Mouse (Mus musculus) lung, embryonic 14.5 days (tissue): ENCODE data around the gene C9. TPM values are rescaled to one million over a fixed set of nuclear protein-coding genes. Genes with fewer than 3 reads are reported as not detected.

Source experiments
- ATAC-seq: fragments of 200-750 bp; cut with Nextera tagmentation; 2 replicates; pipeline ENCODE4 v1.8.0; 2017; ENCODE audit warnings: mild to moderate bottlenecking, moderate TSS enrichment, moderate library complexity; ENCODE audit not compliant: insufficient read depth
- DNase-seq: peaks from one replicate; pipeline ENCODE4 v3.0.0-alpha.2; 2015
- H3K27ac ChIP-seq: fragments of 300-500 bp; sonication (generic); 2 replicates; pipeline ENCODE4 v1.5.1; 2014; ENCODE audit warnings: low read depth, mild to moderate bottlenecking, moderate library complexity
- H3K27me3 ChIP-seq: fragments of 300-500 bp; sonication (generic); 2 replicates; pipeline ENCODE4 v1.6.1; 2014; ENCODE audit warnings: low read length, control low read depth; ENCODE audit not compliant: insufficient read depth
- H3K36me3 ChIP-seq: fragments of 300-500 bp; sonication (generic); 2 replicates; pipeline ENCODE4 v1.6.1; 2014; ENCODE audit warnings: control low read depth; ENCODE audit not compliant: insufficient read depth
- H3K4me1 ChIP-seq: fragments of 300-500 bp; sonication (generic); 2 replicates; pipeline ENCODE4 v1.6.1; 2014; ENCODE audit warnings: antibody characterized with exemption, control low read depth; ENCODE audit not compliant: insufficient read depth
- H3K4me2 ChIP-seq: fragments of 300-500 bp; sonication (generic); 2 replicates; pipeline ENCODE4 v1.6.1; 2014; ENCODE audit warnings: mild to moderate bottlenecking
- H3K4me3 ChIP-seq: fragments of 300-500 bp; sonication (generic); 2 replicates; pipeline ENCODE4 v1.5.1; 2014; ENCODE audit warnings: low read depth, low read length
- H3K9ac ChIP-seq: fragments of 300-500 bp; sonication (generic); 2 replicates; pipeline ENCODE4 v1.6.1; 2014
- H3K9me3 ChIP-seq: fragments of 300-500 bp; sonication (generic); 2 replicates; pipeline ENCODE4 v1.6.1; 2016; ENCODE audit warnings: low read depth, low read length, control low read depth
- CTCF ChIP-seq: IDR thresholded peaks from 2 replicates; pipeline ENCODE4 v1.5.1; 2016; ENCODE audit warnings: antibody characterized with exemption, low read depth
- WGBS: fragments of 180-500 bp; shearing (Covaris S2); extraction: QIAGEN DNeasy Blood & Tissue Kit; methylation state at CpG from one replicate; pipeline ENCODE4 v1.1.7; 2014; 5-methylcytosine and 5-hydroxymethylcytosine counted together
- polyA plus RNA-seq: library from polyadenylated mRNA; unstranded; fragments of >200 nt; fragmentation: Nextera tagmentation; extraction: Ambion mirVana; gene quantifications from 2 replicates; pipeline ENCODE4 v1.2.1, GENCODE M21; 2014

Gene C9
- polyA plus RNA-seq, 1 experiment from 2014 or later = not detected

DNA sequence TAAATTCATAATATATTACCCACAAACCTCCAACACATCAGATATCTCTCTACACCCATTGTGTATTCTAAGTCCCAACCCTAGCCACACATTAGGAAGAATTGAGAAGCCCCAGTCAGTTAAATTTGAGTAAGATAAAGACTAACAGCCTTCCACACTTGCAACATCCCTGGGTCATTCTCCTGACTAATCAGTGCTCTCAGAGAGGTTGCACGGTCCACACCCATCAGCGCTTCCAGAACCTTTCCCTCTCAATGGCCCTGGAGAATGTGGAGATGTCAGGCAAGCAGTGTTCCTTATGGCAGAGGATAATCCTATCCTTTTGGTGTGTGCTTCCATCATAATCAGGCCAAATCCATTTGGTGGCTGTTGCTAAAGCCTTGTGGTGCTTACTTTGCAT, 675 bp upstream of the C9 start:
- Histone ChIP-seq H3K4me3 (no peak overlapping the region), H3K9ac (no peak overlapping the region), H3K9me3 (no peaks in the 10 kb centered on the region), H3K4me1 (peaks cover 4% of the 10 kb centered on the region; the same call in 1 of the 2 replicates), H3K4me2 (no peak overlapping the region), H3K27ac (no peak overlapping the region), H3K36me3 (no peaks in the 10 kb centered on the region), H3K27me3 (no peaks in the 10 kb centered on the region)
- DNase-seq = no peak
- no peak for TF ChIP-seq CTCF
- ATAC-seq = no peak
- WGBS = 84% methylated on average over 2 of the region's 2 CpGs

DNA sequence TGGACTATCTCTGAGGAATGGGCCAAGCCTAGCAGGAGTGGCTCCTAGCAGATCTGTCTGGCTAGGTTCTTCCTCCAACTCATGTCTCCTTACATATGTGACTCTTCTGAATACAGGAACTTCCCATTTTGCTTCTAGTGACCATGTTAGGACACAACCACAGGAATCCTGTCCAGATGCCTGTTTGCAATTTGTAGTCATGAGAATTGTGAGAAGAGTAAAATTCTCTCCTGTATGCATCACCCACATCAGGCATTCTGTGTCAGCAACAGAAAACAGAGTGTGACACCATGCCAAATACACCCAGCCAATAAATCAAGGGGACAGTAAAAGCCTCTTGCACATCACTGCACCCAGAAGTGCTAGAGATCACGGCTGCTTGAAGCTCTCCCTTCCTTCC, 1.1 kb downstream of the C9 start:
- WGBS = 69% methylated on average over 1 of the region's 1 CpGs
- no peaks in the 10 kb centered on the region for H3K36me3 ChIP-seq

DNA sequence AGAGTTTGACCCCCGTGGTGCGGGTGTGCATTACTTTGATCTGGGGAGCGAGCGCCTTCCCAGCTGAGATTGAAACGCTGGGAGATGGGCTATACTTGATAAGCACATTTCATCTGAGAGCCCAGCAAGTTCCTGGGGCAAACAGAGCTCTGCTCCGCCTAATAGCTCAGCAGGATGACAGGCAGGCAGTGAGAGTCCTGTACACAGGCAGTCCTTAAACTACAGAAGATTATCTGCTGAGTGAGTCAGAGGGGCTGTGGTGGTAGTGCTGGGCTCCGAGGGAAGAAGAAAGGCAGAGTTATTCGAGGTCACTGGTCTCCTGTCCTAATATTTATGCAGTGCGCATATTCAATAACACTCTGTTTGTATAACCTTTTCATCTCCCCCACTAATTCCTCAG, 3.8 kb downstream of the C9 start:
- peak; percentile 73; the same call in 1 of the 2 replicates for ATAC-seq
- Histone ChIP-seq H3K9ac (no peak overlapping the region), H3K9me3 (no peaks in the 10 kb centered on the region), H3K36me3 (no peaks in the 10 kb centered on the region), H3K4me2 (peak overlapping the region; percentile 32; the same call in 1 of the 2 replicates), H3K27me3 (no peaks in the 10 kb centered on the region), H3K4me1 (no peaks in the 10 kb centered on the region), H3K27ac (no peak overlapping the region), H3K4me3 (no peak overlapping the region)
- WGBS = 7% methylated on average over 9 of the region's 9 CpGs
- DNase-seq = peak; percentile 47
- no peak for TF ChIP-seq CTCF

More for the DNA sequence above, 1.1 kb downstream of the C9 start:
- DNase-seq (no peak), ATAC-seq (no peak)
- H3K9ac ChIP-seq = no peak overlapping the region
- H3K27me3 ChIP-seq = no peaks in the 10 kb centered on the region
- H3K4me1 ChIP-seq = no peaks in the 10 kb centered on the region
- no peak overlapping the region for H3K4me2 ChIP-seq
- H3K27ac ChIP-seq = no peak overlapping the region
- no peaks in the 10 kb centered on the region for H3K9me3 ChIP-seq
- H3K4me3 ChIP-seq = no peak overlapping the region
- TF ChIP-seq CTCF = no peak

DNA sequence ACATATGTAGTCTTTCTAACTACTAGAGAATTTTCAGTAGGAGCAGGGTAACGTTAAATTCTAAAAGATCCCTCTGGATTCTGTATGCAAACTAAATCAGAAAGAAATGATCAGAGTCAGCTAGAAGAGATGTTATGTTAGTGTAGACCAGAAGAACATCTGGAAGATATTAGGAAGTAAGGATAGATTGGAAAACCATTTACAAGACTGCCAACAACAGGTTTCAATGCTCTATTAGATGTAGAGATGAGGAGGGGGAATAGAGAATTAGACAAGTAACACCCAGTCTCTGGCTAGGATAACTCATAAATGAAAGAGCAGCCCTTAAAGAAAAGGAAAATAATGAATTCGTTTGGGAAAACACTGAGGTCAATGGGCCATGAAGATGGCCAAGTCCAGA, 9.3 kb downstream of the C9 start:
- TF ChIP-seq CTCF = no peak
- Histone ChIP-seq H3K9ac (no peak overlapping the region), H3K36me3 (no peaks in the 10 kb centered on the region), H3K27ac (no peak overlapping the region), H3K9me3 (no peaks in the 10 kb centered on the region), H3K4me3 (no peak overlapping the region), H3K4me1 (no peaks in the 10 kb centered on the region), H3K4me2 (no peak overlapping the region), H3K27me3 (no peaks in the 10 kb centered on the region)
- DNase-seq (no peak), ATAC-seq (no peak)
- WGBS = 66% methylated on average over 2 of the region's 2 CpGs

DNA sequence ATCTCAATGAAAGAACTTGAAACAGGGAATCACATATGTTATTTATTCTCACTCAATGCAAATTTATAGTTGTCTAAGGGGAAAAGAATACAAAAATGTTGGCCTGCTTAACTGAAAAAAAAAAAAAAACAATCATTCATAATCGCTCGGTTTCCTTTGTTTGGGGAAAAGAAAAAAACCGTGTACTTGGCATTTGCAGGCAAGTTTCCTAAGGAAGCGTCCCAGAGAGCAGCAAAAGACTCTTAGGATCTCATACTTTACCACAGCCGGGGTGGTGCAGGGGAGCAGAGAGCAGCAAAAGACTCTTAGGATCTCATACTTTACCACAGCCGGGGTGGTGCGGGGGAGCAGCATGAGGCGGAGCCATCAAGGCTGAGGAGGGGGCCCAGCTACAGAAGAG, 16.3 kb downstream of the C9 start:
- Histone ChIP-seq H3K36me3 (no peaks in the 10 kb centered on the region), H3K27ac (no peak overlapping the region), H3K9ac (no peak overlapping the region), H3K9me3 (no peaks in the 10 kb centered on the region), H3K4me1 (no peaks in the 10 kb centered on the region), H3K27me3 (no peaks in the 10 kb centered on the region), H3K4me2 (no peak overlapping the region), H3K4me3 (no peak overlapping the region)
- ATAC-seq = no peak
- WGBS = 53% methylated on average over 8 of the region's 8 CpGs
- DNase-seq = peak; percentile 32
- no peak for TF ChIP-seq CTCF

DNA sequence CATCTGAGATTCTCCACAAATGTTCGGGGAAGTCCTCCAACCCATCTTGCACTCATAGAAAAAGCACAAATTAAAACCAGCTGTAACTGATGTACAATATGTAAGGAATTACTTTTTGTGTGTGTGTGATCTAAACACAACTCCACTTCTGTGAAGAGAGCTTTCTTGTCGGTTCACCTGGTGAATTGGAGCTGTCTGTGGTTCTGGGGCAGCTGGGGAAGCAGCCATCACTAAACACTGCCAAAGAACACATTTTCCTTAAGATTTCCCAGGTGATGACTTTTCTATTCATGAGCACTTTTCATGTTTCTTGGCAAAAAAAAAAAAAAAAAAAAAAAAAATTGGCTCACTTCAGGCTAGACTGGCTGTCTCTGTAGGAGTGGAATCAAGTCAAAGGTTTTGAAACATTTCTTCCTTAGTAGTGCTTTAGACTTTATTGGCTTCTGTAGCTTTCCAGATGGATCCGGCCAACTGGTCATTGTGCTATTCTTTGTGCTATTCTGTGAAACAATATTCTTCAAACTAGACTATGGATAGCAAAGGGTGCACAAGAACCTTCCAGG, 18.3 kb downstream of the C9 start:
- H3K4me3 ChIP-seq = no peak overlapping the region
- 77% methylated on average over 3 of the region's 3 CpGs for WGBS
- DNase-seq (no peak), ATAC-seq (no peak)
- H3K9me3 ChIP-seq = no peaks in the 10 kb centered on the region
- no peak overlapping the region for H3K27ac ChIP-seq
- no peaks in the 10 kb centered on the region for H3K36me3 ChIP-seq
- H3K4me2 ChIP-seq = no peak overlapping the region
- H3K27me3 ChIP-seq = no peaks in the 10 kb centered on the region
- H3K9ac ChIP-seq = no peak overlapping the region
- TF ChIP-seq CTCF = no peak
- no peaks in the 10 kb centered on the region for H3K4me1 ChIP-seq

DNA sequence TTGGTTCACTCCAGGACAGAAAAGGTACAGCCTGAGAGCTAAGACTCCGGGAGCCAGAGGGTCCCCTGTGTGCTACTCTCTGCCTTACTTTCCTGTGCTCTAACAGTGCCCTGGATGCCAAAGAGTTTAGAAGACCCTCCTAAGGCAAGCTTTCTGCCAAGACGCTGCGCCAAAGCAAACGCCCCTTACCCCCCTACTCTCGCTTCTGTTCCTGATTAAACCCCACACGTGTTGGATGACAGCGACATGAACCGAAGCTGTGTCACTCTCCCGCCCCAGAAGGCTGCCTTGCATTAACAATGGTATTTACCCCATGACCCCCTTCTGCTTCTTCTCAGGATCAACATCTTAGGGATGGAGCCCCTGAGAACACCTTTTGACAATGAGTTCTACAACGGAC, 21.9 kb downstream of the C9 start:
- Histone ChIP-seq H3K9me3 (no peaks in the 10 kb centered on the region), H3K4me3 (no peak overlapping the region), H3K27me3 (no peaks in the 10 kb centered on the region), H3K36me3 (no peaks in the 10 kb centered on the region), H3K27ac (no peak overlapping the region), H3K9ac (no peak overlapping the region), H3K4me2 (no peak overlapping the region), H3K4me1 (no peaks in the 10 kb centered on the region)
- no peak for TF ChIP-seq CTCF
- DNase-seq (no peak), ATAC-seq (no peak)
- WGBS = 71% methylated on average over 10 of the region's 10 CpGs

DNA sequence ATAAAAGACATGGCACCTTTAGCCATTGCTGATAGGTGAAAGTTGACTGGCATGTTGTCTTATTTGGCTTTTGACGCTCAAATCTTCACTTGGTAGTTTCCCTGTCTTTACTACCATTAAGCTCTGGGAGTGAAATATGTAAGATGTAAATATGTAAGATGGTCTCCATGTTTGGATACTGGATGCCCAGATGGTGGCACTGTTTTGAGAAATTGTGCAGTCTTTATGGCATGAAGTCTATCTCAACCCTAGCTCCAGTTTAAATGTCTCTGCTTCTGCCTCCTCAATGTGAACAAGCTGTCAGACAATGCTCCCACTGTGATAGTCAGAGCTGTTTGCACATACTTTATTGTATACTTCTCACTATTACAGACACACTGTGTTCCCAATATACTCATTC, 23.7 kb downstream of the C9 start:
- DNase-seq = no peak
- Histone ChIP-seq H3K36me3 (no peaks in the 10 kb centered on the region), H3K4me2 (no peak overlapping the region), H3K4me3 (no peak overlapping the region), H3K9me3 (no peaks in the 10 kb centered on the region), H3K27me3 (no peaks in the 10 kb centered on the region), H3K27ac (no peak overlapping the region), H3K9ac (no peak overlapping the region), H3K4me1 (no peaks in the 10 kb centered on the region)
- WGBS = 86% methylated on average over 1 of the region's 1 CpGs
- TF ChIP-seq CTCF = no peak
- no peak for ATAC-seq
